Mouse (Mus musculus): Measurements from ENCODE around the gene Pde3a. TPM values are rescaled to one million over a fixed set of nuclear protein-coding genes. Genes with fewer than 3 reads are reported as not detected.
"Not testable (repeated sequence)": the region's sequence is repeated elsewhere in the genome, so short reads cannot be mapped to it uniquely, and the experiment has no call there.

The Pde3a gene
- polyA plus RNA-seq, 1 experiment = 8.9 TPM

DNA sequence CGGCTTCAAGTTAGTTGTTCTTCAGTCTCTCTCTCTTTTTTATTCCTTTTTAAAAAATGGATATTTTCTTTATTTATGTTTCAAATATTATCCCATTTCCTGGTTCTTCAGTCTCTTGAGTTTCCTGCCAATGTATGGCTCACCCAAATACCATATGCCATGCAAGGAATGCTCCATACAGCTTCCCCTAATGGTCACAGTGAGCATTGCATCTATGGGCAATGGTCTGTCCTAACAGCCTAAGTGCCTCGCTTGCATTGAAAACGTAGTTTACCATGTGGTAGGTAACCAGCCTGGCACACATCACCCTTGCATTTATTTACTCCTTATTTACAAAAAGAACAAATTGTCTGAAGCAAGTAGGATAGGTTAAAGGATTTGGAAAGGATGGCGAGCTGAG, 64.0 kb downstream of the Pde3a start:
- TF ChIP-seq CTCF (IDR thresholded peaks at IDR 0.05; ENCODE audit: borderline replicate concordance, insufficient read depth, low read length) = no peak
- TF ChIP-seq POLR2A (IDR thresholded peaks at IDR 0.05; ENCODE audit: low read depth, low read length) = no peak
- H3K27ac ChIP-seq (ENCODE audit: insufficient read depth, low read length) = no peak overlapping the region
- H3K4me1 ChIP-seq (ENCODE audit: control insufficient read depth, insufficient read depth, low read length) = no peaks in the 10 kb centered on the region
- H3K4me3 ChIP-seq (ENCODE audit: insufficient read depth, low read length) = no peak overlapping the region

- Histone ChIP-seq H3K27ac (ENCODE audit: insufficient read depth, low read length) (no peak overlapping the region), H3K4me1 (ENCODE audit: control insufficient read depth, insufficient read depth, low read length) (no peaks in the 10 kb centered on the region), H3K4me3 (ENCODE audit: insufficient read depth, low read length) (no peak overlapping the region)
- no peak for TF ChIP-seq POLR2A (IDR thresholded peaks at IDR 0.05; ENCODE audit: low read depth, low read length)
- no peak for TF ChIP-seq CTCF (IDR thresholded peaks at IDR 0.05; ENCODE audit: borderline replicate concordance, insufficient read depth, low read length)
Measured at GRCm38 (mm10) chr6:141318440-141318839, 69.4 kb downstream of the Pde3a start.

DNA sequence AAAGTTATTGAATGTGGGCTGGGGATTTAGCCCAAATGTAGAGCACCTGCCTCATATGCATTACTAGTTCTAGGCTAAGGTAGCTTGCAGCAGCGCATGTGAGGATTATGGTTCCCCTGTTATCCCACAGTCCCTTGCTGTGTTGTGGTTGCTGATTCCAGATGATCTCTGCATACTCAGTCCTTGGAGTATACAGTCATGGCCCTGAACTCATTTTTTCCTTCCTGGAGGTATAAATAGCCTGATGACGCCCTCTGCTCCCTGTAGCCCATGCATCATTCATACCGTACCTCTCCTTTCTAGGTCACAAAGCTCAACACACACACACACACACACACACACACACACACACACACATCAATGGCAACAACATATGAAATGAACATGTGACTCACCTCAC, 72.2 kb downstream of the Pde3a start:
- Histone ChIP-seq H3K27ac (ENCODE audit: insufficient read depth, low read length) (no peak overlapping the region), H3K4me1 (ENCODE audit: control insufficient read depth, insufficient read depth, low read length) (no peaks in the 10 kb centered on the region), H3K4me3 (ENCODE audit: insufficient read depth, low read length) (no peak overlapping the region)
- no peak for TF ChIP-seq POLR2A (IDR thresholded peaks at IDR 0.05; ENCODE audit: low read depth, low read length)
- no peak for TF ChIP-seq CTCF (IDR thresholded peaks at IDR 0.05; ENCODE audit: borderline replicate concordance, insufficient read depth, low read length)

DNA sequence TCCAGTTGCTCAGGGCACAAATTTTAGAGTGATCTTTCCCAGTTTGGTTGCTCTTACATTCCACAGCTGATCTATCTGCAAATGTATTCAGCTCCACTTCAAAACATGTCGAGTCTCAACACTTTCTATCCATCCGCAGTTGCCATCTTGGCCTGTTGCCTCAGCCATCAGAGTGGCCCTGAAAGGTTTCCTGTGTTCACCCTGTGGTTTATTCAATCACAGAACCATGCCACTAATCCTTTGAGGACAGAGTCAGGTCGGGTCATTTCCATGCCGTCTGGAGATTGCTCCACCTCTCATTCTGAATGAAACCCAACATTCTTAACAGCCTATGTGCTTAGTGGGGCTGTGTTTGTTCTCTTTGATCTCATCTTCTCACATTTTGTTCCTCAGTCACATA, 73.9 kb downstream of the Pde3a start:
- Histone ChIP-seq H3K4me1 (ENCODE audit: control insufficient read depth, insufficient read depth, low read length) (no peaks in the 10 kb centered on the region), H3K27ac (ENCODE audit: insufficient read depth, low read length) (no peak overlapping the region), H3K4me3 (ENCODE audit: insufficient read depth, low read length) (no peak overlapping the region)
- no peak for TF ChIP-seq POLR2A (IDR thresholded peaks at IDR 0.05; ENCODE audit: low read depth, low read length)
- TF ChIP-seq CTCF (IDR thresholded peaks at IDR 0.05; ENCODE audit: borderline replicate concordance, insufficient read depth, low read length) = no peak

- H3K4me3 ChIP-seq (ENCODE audit: insufficient read depth, low read length); H3K27ac ChIP-seq (ENCODE audit: insufficient read depth, low read length); H3K4me1 ChIP-seq (ENCODE audit: control insufficient read depth, insufficient read depth, low read length): not testable (repeated sequence)
Measured at GRCm38 (mm10) chr6:141327134-141327533, 78.1 kb downstream of the Pde3a start.

DNA sequence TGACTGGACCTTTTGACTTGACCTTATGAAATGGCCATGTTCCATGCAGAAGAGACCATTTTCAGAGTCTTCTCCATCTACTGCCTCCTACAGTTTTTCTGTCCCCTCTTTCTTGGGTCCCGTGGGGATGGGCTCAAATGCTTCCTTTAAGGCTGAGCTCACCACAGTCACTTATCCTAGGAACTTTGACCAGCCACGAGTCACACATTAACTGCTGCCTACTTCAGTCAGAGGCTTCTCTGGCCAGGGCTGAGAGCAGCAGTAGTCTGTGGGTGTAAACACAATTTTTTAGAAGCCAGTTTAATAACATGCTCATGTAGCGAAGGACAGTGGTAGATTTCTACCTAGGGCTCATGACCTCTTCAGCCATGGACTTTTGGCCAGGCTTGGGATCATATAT, 79.0 kb downstream of the Pde3a start:
- no peak overlapping the region for H3K4me3 ChIP-seq (ENCODE audit: insufficient read depth, low read length)
- H3K4me1 ChIP-seq (ENCODE audit: control insufficient read depth, insufficient read depth, low read length) = no peaks in the 10 kb centered on the region
- TF ChIP-seq POLR2A (IDR thresholded peaks at IDR 0.05; ENCODE audit: low read depth, low read length) (no peak), CTCF (IDR thresholded peaks at IDR 0.05; ENCODE audit: borderline replicate concordance, insufficient read depth, low read length) (no peak)
- H3K27ac ChIP-seq (ENCODE audit: insufficient read depth, low read length) = no peak overlapping the region

- TF ChIP-seq POLR2A (IDR thresholded peaks at IDR 0.05; ENCODE audit: low read depth, low read length) = no peak
- no peak for TF ChIP-seq CTCF (IDR thresholded peaks at IDR 0.05; ENCODE audit: borderline replicate concordance, insufficient read depth, low read length)
- H3K4me1 ChIP-seq (ENCODE audit: control insufficient read depth, insufficient read depth, low read length) = no peaks in the 10 kb centered on the region
- no peak overlapping the region for H3K27ac ChIP-seq (ENCODE audit: insufficient read depth, low read length)
- H3K4me3 ChIP-seq (ENCODE audit: insufficient read depth, low read length) = no peak overlapping the region
Measured at GRCm38 (mm10) chr6:141331464-141331863, 82.4 kb downstream of the Pde3a start.

GRCm38 (mm10) chr6:141332613-141333165, 83.6 kb downstream of the Pde3a start:
- H3K4me1 ChIP-seq (ENCODE audit: control insufficient read depth, insufficient read depth, low read length) = no peaks in the 10 kb centered on the region
- no peak overlapping the region for H3K4me3 ChIP-seq (ENCODE audit: insufficient read depth, low read length)
- no peak for TF ChIP-seq POLR2A (IDR thresholded peaks at IDR 0.05; ENCODE audit: low read depth, low read length)
- TF ChIP-seq CTCF (IDR thresholded peaks at IDR 0.05; ENCODE audit: borderline replicate concordance, insufficient read depth, low read length) = no peak
- no peak overlapping the region for H3K27ac ChIP-seq (ENCODE audit: insufficient read depth, low read length)

- Histone ChIP-seq H3K27ac (ENCODE audit: insufficient read depth, low read length) (no peak overlapping the region), H3K4me1 (ENCODE audit: control insufficient read depth, insufficient read depth, low read length) (no peaks in the 10 kb centered on the region), H3K4me3 (ENCODE audit: insufficient read depth, low read length) (no peak overlapping the region)
- TF ChIP-seq CTCF (IDR thresholded peaks at IDR 0.05; ENCODE audit: borderline replicate concordance, insufficient read depth, low read length) = no peak
- no peak for TF ChIP-seq POLR2A (IDR thresholded peaks at IDR 0.05; ENCODE audit: low read depth, low read length)
Measured at GRCm38 (mm10) chr6:141333245-141333644, 84.2 kb downstream of the Pde3a start.

DNA sequence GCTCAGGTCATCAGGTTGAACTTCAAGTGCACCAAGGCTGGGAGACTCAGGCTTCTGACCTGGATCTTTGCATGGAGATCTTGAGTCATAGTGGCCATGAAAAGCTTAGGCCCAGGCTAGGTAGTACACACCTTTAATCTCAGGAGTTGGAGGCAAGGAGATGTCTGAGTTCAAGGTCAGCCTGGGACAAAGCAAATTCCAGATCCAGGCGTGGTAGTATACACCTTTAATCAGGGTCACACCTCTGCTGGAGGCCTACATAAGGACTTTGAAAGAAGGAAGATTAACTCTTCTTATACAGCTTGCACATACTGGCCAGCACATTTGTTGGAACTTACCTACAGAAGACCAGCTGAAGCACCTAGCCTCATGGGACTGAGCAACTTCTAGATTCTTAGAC, 86.8 kb downstream of the Pde3a start:
- Histone ChIP-seq H3K27ac (ENCODE audit: insufficient read depth, low read length) (no peak overlapping the region), H3K4me1 (ENCODE audit: control insufficient read depth, insufficient read depth, low read length) (no peaks in the 10 kb centered on the region), H3K4me3 (ENCODE audit: insufficient read depth, low read length) (no peak overlapping the region)
- TF ChIP-seq POLR2A (IDR thresholded peaks at IDR 0.05; ENCODE audit: low read depth, low read length) = no peak
- no peak for TF ChIP-seq CTCF (IDR thresholded peaks at IDR 0.05; ENCODE audit: borderline replicate concordance, insufficient read depth, low read length)

- no peak overlapping the region for H3K27ac ChIP-seq (ENCODE audit: insufficient read depth, low read length)
- no peak overlapping the region for H3K4me3 ChIP-seq (ENCODE audit: insufficient read depth, low read length)
- H3K4me1 ChIP-seq (ENCODE audit: control insufficient read depth, insufficient read depth, low read length) = no peaks in the 10 kb centered on the region
- TF ChIP-seq POLR2A (IDR thresholded peaks at IDR 0.05; ENCODE audit: low read depth, low read length) = no peak
- TF ChIP-seq CTCF (IDR thresholded peaks at IDR 0.05; ENCODE audit: borderline replicate concordance, insufficient read depth, low read length) = no peak
Measured at GRCm38 (mm10) chr6:141336438-141336837, 87.4 kb downstream of the Pde3a start.

Data from embryonic fibroblast, embryonic 13.5 days (primary cell).